Mouse (Mus musculus): Measurements from ENCODE around the gene Gm12355. TPM values are rescaled to one million over a fixed set of nuclear protein-coding genes. Genes with fewer than 3 reads are reported as not detected.

Gm12355 gene
- polyA plus RNA-seq, 1 experiment from 2014 or later: 0.18 TPM

GRCm38 (mm10) chr11:98586892-98587563, 38.4 kb downstream of the Gm12355 start, which contains the start of gene Ormdl3:
Gene Ormdl3, minus strand, starts transcription at chr11:98587368.
- peaks cover 27% of the 10 kb centered on the region for H3K4me1 ChIP-seq (ENCODE audit: control insufficient read depth, insufficient read depth, low read length)
- H3K27ac ChIP-seq (ENCODE audit: low read length): peak within 1 kb of the TSS; percentile 82
- H3K27me3 ChIP-seq (ENCODE audit: control insufficient read depth, insufficient read depth, low read depth, low read length): no peaks in the 10 kb centered on the region
- ATAC-seq: peak; percentile 95
- peak within 1 kb of the TSS; percentile 82 for H3K9ac ChIP-seq (ENCODE audit: low read depth, low read length)
- WGBS: under 1% methylated on average over 49 of the region's 49 CpGs
- peak within 1 kb of the TSS; percentile 94 for H3K4me2 ChIP-seq (ENCODE audit: low read length)
- peaks cover 8% of the 10 kb centered on the region for H3K36me3 ChIP-seq (ENCODE audit: control insufficient read depth, insufficient read depth, low read length)
- no peaks in the 10 kb centered on the region for H3K9me3 ChIP-seq (replicated peaks; ENCODE audit: control insufficient read depth, low read length, poor library complexity, severe bottlenecking)
- peak within 1 kb of the TSS; percentile 76 for H3K4me3 ChIP-seq (ENCODE audit: low read depth, low read length)

- WGBS: under 1% methylated on average over 22 of the region's 22 CpGs
- Histone ChIP-seq H3K36me3 (ENCODE audit: control insufficient read depth, insufficient read depth, low read length) (peaks cover 10% of the 10 kb centered on the region), H3K9me3 (replicated peaks; ENCODE audit: control insufficient read depth, low read length, poor library complexity, severe bottlenecking) (no peaks in the 10 kb centered on the region), H3K4me3 (ENCODE audit: low read depth, low read length) (peak overlapping the region; percentile 76), H3K4me1 (ENCODE audit: control insufficient read depth, insufficient read depth, low read length) (peaks cover 27% of the 10 kb centered on the region), H3K4me2 (ENCODE audit: low read length) (peak overlapping the region; percentile 94), H3K9ac (ENCODE audit: low read depth, low read length) (peak overlapping the region; percentile 82), H3K27me3 (ENCODE audit: control insufficient read depth, insufficient read depth, low read depth, low read length) (no peaks in the 10 kb centered on the region), H3K27ac (ENCODE audit: low read length) (peak overlapping the region; percentile 82)
- peak; percentile 49 for ATAC-seq
Observed at GRCm38 (mm10) chr11:98586087-98586891, 39.2 kb downstream of the Gm12355 start.

GRCm38 (mm10) chr11:98584629-98585177, 40.8 kb downstream of the Gm12355 start:
- H3K4me3 ChIP-seq (ENCODE audit: low read depth, low read length): no peak overlapping the region
- peaks cover 27% of the 10 kb centered on the region for H3K4me1 ChIP-seq (ENCODE audit: control insufficient read depth, insufficient read depth, low read length)
- no peak for ATAC-seq
- no peak overlapping the region for H3K9ac ChIP-seq (ENCODE audit: low read depth, low read length)
- WGBS: 93% methylated on average over 6 of the region's 6 CpGs
- no peak overlapping the region for H3K27ac ChIP-seq (ENCODE audit: low read length)
- H3K27me3 ChIP-seq (ENCODE audit: control insufficient read depth, insufficient read depth, low read depth, low read length): no peaks in the 10 kb centered on the region
- peaks cover 10% of the 10 kb centered on the region for H3K36me3 ChIP-seq (ENCODE audit: control insufficient read depth, insufficient read depth, low read length)
- no peaks in the 10 kb centered on the region for H3K9me3 ChIP-seq (replicated peaks; ENCODE audit: control insufficient read depth, low read length, poor library complexity, severe bottlenecking)
- H3K4me2 ChIP-seq (ENCODE audit: low read length): no peak overlapping the region

GRCm38 (mm10) chr11:98584146-98584545, 41.3 kb downstream of the Gm12355 start:
- Histone ChIP-seq H3K4me3 (ENCODE audit: low read depth, low read length) (no peak overlapping the region), H3K9ac (ENCODE audit: low read depth, low read length) (peak overlapping the region; percentile 20; the same call in 1 of the 2 replicates), H3K27ac (ENCODE audit: low read length) (no peak overlapping the region), H3K4me1 (ENCODE audit: control insufficient read depth, insufficient read depth, low read length) (peaks cover 27% of the 10 kb centered on the region), H3K9me3 (replicated peaks; ENCODE audit: control insufficient read depth, low read length, poor library complexity, severe bottlenecking) (no peaks in the 10 kb centered on the region), H3K27me3 (ENCODE audit: control insufficient read depth, insufficient read depth, low read depth, low read length) (no peaks in the 10 kb centered on the region), H3K4me2 (ENCODE audit: low read length) (no peak overlapping the region), H3K36me3 (ENCODE audit: control insufficient read depth, insufficient read depth, low read length) (peaks cover 10% of the 10 kb centered on the region)
- 94% methylated on average over 1 of the region's 1 CpGs for WGBS
- ATAC-seq: no peak

GRCm38 (mm10) chr11:98583571-98583970, 41.9 kb downstream of the Gm12355 start:
- Histone ChIP-seq H3K4me3 (ENCODE audit: low read depth, low read length) (no peak overlapping the region), H3K4me2 (ENCODE audit: low read length) (no peak overlapping the region), H3K27me3 (ENCODE audit: control insufficient read depth, insufficient read depth, low read depth, low read length) (no peaks in the 10 kb centered on the region), H3K9me3 (replicated peaks; ENCODE audit: control insufficient read depth, low read length, poor library complexity, severe bottlenecking) (no peaks in the 10 kb centered on the region), H3K27ac (ENCODE audit: low read length) (no peak overlapping the region), H3K4me1 (ENCODE audit: control insufficient read depth, insufficient read depth, low read length) (peaks cover 27% of the 10 kb centered on the region), H3K9ac (ENCODE audit: low read depth, low read length) (no peak overlapping the region), H3K36me3 (ENCODE audit: control insufficient read depth, insufficient read depth, low read length) (peaks cover 10% of the 10 kb centered on the region)
- WGBS: 33% methylated on average over 3 of the region's 3 CpGs
- ATAC-seq: no peak

- 91% methylated on average over 3 of the region's 3 CpGs for WGBS
- no peak for ATAC-seq
- H3K9me3 ChIP-seq (replicated peaks; ENCODE audit: control insufficient read depth, low read length, poor library complexity, severe bottlenecking): no peaks in the 10 kb centered on the region
Observed at GRCm38 (mm10) chr11:98583265-98583552, 42.3 kb downstream of the Gm12355 start.

GRCm38 (mm10) chr11:98582551-98583264, 42.8 kb downstream of the Gm12355 start:
- Histone ChIP-seq H3K4me1 (ENCODE audit: control insufficient read depth, insufficient read depth, low read length) (peaks cover 20% of the 10 kb centered on the region), H3K27me3 (ENCODE audit: control insufficient read depth, insufficient read depth, low read depth, low read length) (no peaks in the 10 kb centered on the region), H3K9ac (ENCODE audit: low read depth, low read length) (no peak overlapping the region), H3K9me3 (replicated peaks; ENCODE audit: control insufficient read depth, low read length, poor library complexity, severe bottlenecking) (no peaks in the 10 kb centered on the region), H3K36me3 (ENCODE audit: control insufficient read depth, insufficient read depth, low read length) (peaks cover 10% of the 10 kb centered on the region), H3K4me2 (ENCODE audit: low read length) (no peak overlapping the region), H3K4me3 (ENCODE audit: low read depth, low read length) (no peak overlapping the region), H3K27ac (ENCODE audit: low read length) (no peak overlapping the region)
- no peak for ATAC-seq
- 91% methylated on average over 12 of the region's 12 CpGs for WGBS

More at GRCm38 (mm10) chr11:98583265-98583552, 42.3 kb downstream of the Gm12355 start:
- Histone ChIP-seq H3K4me3 (ENCODE audit: low read depth, low read length) (no peak overlapping the region), H3K4me2 (ENCODE audit: low read length) (no peak overlapping the region), H3K4me1 (ENCODE audit: control insufficient read depth, insufficient read depth, low read length) (peaks cover 25% of the 10 kb centered on the region), H3K27ac (ENCODE audit: low read length) (no peak overlapping the region), H3K27me3 (ENCODE audit: control insufficient read depth, insufficient read depth, low read depth, low read length) (no peaks in the 10 kb centered on the region), H3K9ac (ENCODE audit: low read depth, low read length) (no peak overlapping the region), H3K36me3 (ENCODE audit: control insufficient read depth, insufficient read depth, low read length) (peaks cover 10% of the 10 kb centered on the region)

- Histone ChIP-seq H3K4me3 (ENCODE audit: low read depth, low read length) (no peak overlapping the region), H3K4me2 (ENCODE audit: low read length) (no peak overlapping the region), H3K9ac (ENCODE audit: low read depth, low read length) (no peak overlapping the region), H3K27ac (ENCODE audit: low read length) (no peak overlapping the region), H3K27me3 (ENCODE audit: control insufficient read depth, insufficient read depth, low read depth, low read length) (no peaks in the 10 kb centered on the region), H3K9me3 (replicated peaks; ENCODE audit: control insufficient read depth, low read length, poor library complexity, severe bottlenecking) (no peaks in the 10 kb centered on the region), H3K36me3 (ENCODE audit: control insufficient read depth, insufficient read depth, low read length) (peaks cover 10% of the 10 kb centered on the region), H3K4me1 (ENCODE audit: control insufficient read depth, insufficient read depth, low read length) (peaks cover 17% of the 10 kb centered on the region)
- ATAC-seq: no peak
- WGBS: 85% methylated on average over 8 of the region's 8 CpGs
Observed at GRCm38 (mm10) chr11:98582030-98582388, 43.5 kb downstream of the Gm12355 start.

Measured in midbrain, embryonic 16.5 days (tissue).